ENCODE assay signal across 11 mouse cellular contexts in the genomic region with DNA sequence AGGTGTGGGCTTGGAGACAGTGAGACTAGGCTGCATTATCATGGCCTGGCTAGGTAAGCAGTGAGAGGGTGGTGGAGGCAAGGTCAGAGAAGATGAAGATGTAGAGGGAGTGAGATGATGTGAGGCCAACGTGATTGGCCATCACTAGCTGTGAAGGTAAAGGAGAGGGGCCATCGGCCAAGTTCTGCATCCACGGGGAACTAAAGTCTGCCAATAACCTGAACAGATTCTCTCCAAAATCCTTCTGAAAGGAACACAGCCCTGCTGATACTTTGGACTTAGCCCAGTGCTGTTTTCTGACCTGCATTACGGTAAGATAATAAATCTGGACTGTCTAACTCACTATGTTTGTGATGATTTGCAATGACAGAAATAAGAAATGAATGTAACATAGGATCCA.
"Had no signal": no experiment of that assay in that cellular context is flagged by ENCODE, and none has a peak within 500 bp of the region (broad histone marks: within the 10 kb centered on the region; RNA-seq: fewer than 3 reads in every experiment).

No protein-coding gene starts in this region.

- H3K4me2 ChIP-seq: liver, embryonic 11.5 days; liver, embryonic 15.5 days; midbrain, embryonic 11.5 days; midbrain, embryonic 15.5 days; neural tube, embryonic 12.5 days had no signal

- DNase-seq: kidney, postnatal 10 days; lung, adult 2 months; lung, postnatal 4 days; thymus, adult 18-20 months; thymus, postnatal 14 days had no signal

- H3K36me3 ChIP-seq: liver, embryonic 15.5 days; midbrain, embryonic 15.5 days; neural tube, embryonic 12.5 days had no signal

- ATAC-seq: lung, postnatal 0 days; midbrain, embryonic 15.5 days had no signal

- H3K4me3 ChIP-seq: liver, embryonic 15.5 days; midbrain, embryonic 15.5 days; neural tube, embryonic 12.5 days had no signal

- H3K27ac ChIP-seq: liver, embryonic 15.5 days; midbrain, embryonic 15.5 days; neural tube, embryonic 12.5 days had no signal

- H3K9me3 ChIP-seq: liver, embryonic 15.5 days; midbrain, embryonic 15.5 days; neural tube, embryonic 12.5 days had no signal

- H3K9ac ChIP-seq: liver, embryonic 15.5 days; midbrain, embryonic 15.5 days; neural tube, embryonic 12.5 days had no signal

- H3K27me3 ChIP-seq: liver, embryonic 15.5 days; midbrain, embryonic 15.5 days; neural tube, embryonic 12.5 days had no signal

- H3K4me1 ChIP-seq: liver, embryonic 15.5 days; midbrain, embryonic 15.5 days; neural tube, embryonic 12.5 days had no signal
